In genomic region chr2:157601435-157601839, GRCm38 (mm10) we compare ENCODE assay signal across 13 mouse cellular contexts. TPM values are rescaled to one million over a fixed set of nuclear protein-coding genes. Genes with fewer than 3 reads are reported as not detected.
DNase-seq lines count a peak whose midpoint lies in the region; TF ChIP-seq lines count a peak whose summit lies in the region.
"Had no signal": no experiment of that assay in that cellular context is flagged by ENCODE, and none has a peak within 500 bp of the region (broad histone marks: within the 10 kb centered on the region; RNA-seq: fewer than 3 reads in every experiment).

No protein-coding gene starts in this region.

- 68% methylated on average over 6 of the region's 6 CpGs for WGBS in cerebellum, adult 2 months

- TF ChIP-seq POLR2A in cerebellum, adult 2 months (IDR thresholded peaks at IDR 0.05; ENCODE audit: borderline replicate concordance, insufficient read depth, low read length) = no peak

- H3K4me3 ChIP-seq in cerebellum, adult 2 months (replicated peaks; ENCODE audit: insufficient read depth, low read depth, low read length) = no peak overlapping the region
- H3K4me3 ChIP-seq: erythroblast, embryonic 14.5 days; midbrain, embryonic 10.5 days had no signal

- no peak overlapping the region for H3K27ac ChIP-seq in cerebellum, adult 2 months (ENCODE audit: insufficient read depth, low read length)
- H3K27ac ChIP-seq: midbrain, embryonic 10.5 days had no signal

- DNase-seq in adrenal gland, adult 2 months = peak; percentile 3
- no peak for DNase-seq in adrenal gland, adult 8-10 months
- DNase-seq in thymus, postnatal 4 days = peak; percentile 2
- no peak for DNase-seq in thymus, postnatal 36 days
- DNase-seq in kidney, postnatal 4 days = peak; percentile 47 to 66
- peak; percentile 79 for DNase-seq in yolk sac, embryonic 10.5 days (ENCODE audit: low spot score)
- DNase-seq in adipocyte (ENCODE audit: low spot score) = no peak
- DNase-seq in cerebellum, adult 2 months = no peak
- DNase-seq: cerebellum, postnatal 36 days; left cerebral cortex, postnatal 4 days; thymus, postnatal 14 days had no signal

- H3K4me1 ChIP-seq in cerebellum, adult 2 months (ENCODE audit: control insufficient read depth, insufficient read depth, low read length) = no peaks in the 10 kb centered on the region

- H3K27me3 ChIP-seq in cerebellum, adult 2 months (ENCODE audit: control insufficient read depth, insufficient read depth, low read length) = no peaks in the 10 kb centered on the region

- TF ChIP-seq CTCF in cerebellum, adult 2 months (IDR thresholded peaks at IDR 0.05; ENCODE audit: borderline replicate concordance, insufficient read depth, low read depth, low read length) = no peak

RNA-seq across cellular contexts. Expression of gene Blcap, which starts 30.4 kb away (rescaled TPM):
- total RNA-seq in adrenal gland, adult 2 months (2021) = 10 to 100 TPM; 66.3 to 98.1 TPM
- polyA plus RNA-seq in adrenal gland, adult 2 months (2012; rRNA removed) = 42.8 and 47.8 TPM in 2 replicates
- total RNA-seq in adrenal gland, adult 8-10 months (2022) = 10 to 100 TPM; 81.0 to 96.7 (median 91.6) TPM
- 124 and 133 TPM in 2 replicates for polyA plus RNA-seq in cerebellum, adult 2 months (2012; rRNA removed)

RNA-seq across cellular contexts. Expression of gene Nnat, which starts 41.6 kb away (rescaled TPM):
- total RNA-seq in adrenal gland, adult 2 months (2021) = 10 to 100 TPM; 32.4 to 94.3 TPM
- 111 and 203 TPM in 2 replicates for polyA plus RNA-seq in adrenal gland, adult 2 months (2012; rRNA removed)
- total RNA-seq in adrenal gland, adult 8-10 months (2022) = 100 to 1,000 TPM in 2 of 4 experiments, 10 to 100 TPM in 2; 42.5 to 190 (median 123) TPM
- 162 and 198 TPM in 2 replicates for polyA plus RNA-seq in cerebellum, adult 2 months (2012; rRNA removed)

Comparison
In these comparisons a context has a peak if more than half of its experiments do, and no peak if none do; other contexts are left out.
1. DNase-seq: peak in adrenal gland, adult 2 months (single experiment), thymus, postnatal 4 days (single experiment), kidney, postnatal 4 days (2 of 2) and yolk sac, embryonic 10.5 days (single experiment); none in adrenal gland, adult 8-10 months (single experiment), thymus, postnatal 36 days (0 of 2), adipocyte (single experiment) and cerebellum, adult 2 months (0 of 2).